Mouse (Mus musculus) thymus, adult 2 months (tissue): ENCODE data around the gene Glb1l3.

Experiments
- CTCF ChIP-seq: fragments of 200-500 bp; IDR thresholded peaks from 2 replicates; pipeline ENCODE4 v1.5.1; 2012; ENCODE audit warnings: mild to moderate bottlenecking, control low read depth, low read length, moderate library complexity, borderline replicate concordance; ENCODE audit not compliant: control insufficient read depth, poor library complexity, insufficient read depth; ENCODE audit errors: extremely low read depth
- POLR2A ChIP-seq: fragments of 200-500 bp; IDR thresholded peaks from 2 replicates; pipeline ENCODE4 v1.6.1; 2012; ENCODE audit warnings: mild to moderate bottlenecking, low read length, control low read depth, moderate library complexity; ENCODE audit not compliant: control insufficient read depth, poor library complexity, insufficient read depth; ENCODE audit errors: extremely low read depth

DNA sequence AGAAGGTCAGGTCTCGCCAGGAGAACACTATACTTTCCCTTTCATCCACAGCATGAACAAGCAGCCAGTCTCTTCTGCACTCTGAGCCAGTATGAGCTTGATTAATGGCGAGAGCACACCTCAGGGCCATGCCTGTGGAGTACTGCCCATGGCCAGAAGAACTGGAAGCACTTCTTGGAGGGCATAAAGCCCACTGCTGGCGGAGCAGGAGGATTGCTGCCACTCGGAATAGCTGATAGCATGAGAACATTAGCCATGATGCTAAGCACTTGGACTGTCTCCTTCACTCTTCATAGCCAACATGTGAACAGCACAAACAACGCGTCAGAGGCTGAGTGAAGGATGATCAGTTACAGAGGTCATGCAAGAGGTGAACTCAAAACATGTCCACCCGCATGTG lies 82.3 kb downstream of the Glb1l3 start:
- no peak for TF ChIP-seq CTCF
- no peak for TF ChIP-seq POLR2A
